Mouse (Mus musculus) hindbrain, embryonic 15.5 days (tissue): ENCODE data around the gene Fignl2. TPM values are rescaled to one million over a fixed set of nuclear protein-coding genes. Genes with fewer than 3 reads are reported as not detected.

Source experiments
- polyA plus RNA-seq: library from polyadenylated mRNA; unstranded; fragments of >200 nt; fragmentation: Nextera tagmentation; extraction: Ambion mirVana; gene quantifications from 2 replicates; pipeline ENCODE4 v1.2.1, GENCODE M21; 2015

Gene Fignl2
- polyA plus RNA-seq, 1 experiment from 2014 or later = 0.10 TPM

Other genes with a start within 250 kb of the Fignl2 start
- 21.0 and 29.2 TPM in 2 replicates for gene Scn8a, start 208.7 kb downstream of the Fignl2 start, polyA plus RNA-seq
- not detected in 2 replicates for gene Gm47841, start 31.2 kb downstream of the Fignl2 start, polyA plus RNA-seq
- not detected in 2 replicates for gene Ankrd33, start 37.2 kb upstream of the Fignl2 start, polyA plus RNA-seq
- 9.5 and 9.6 TPM in 2 replicates for gene Acvrl1, start 50.0 kb upstream of the Fignl2 start, polyA plus RNA-seq
- 21.7 and 24.1 TPM in 2 replicates for gene Acvr1b, start 95.5 kb upstream of the Fignl2 start, polyA plus RNA-seq
- 1.9 and 2.4 TPM in 2 replicates for gene Grasp, start 145.6 kb upstream of the Fignl2 start, polyA plus RNA-seq
- 6.6 and 6.9 TPM in 2 replicates for gene Nr4a1, start 175.7 kb upstream of the Fignl2 start, polyA plus RNA-seq
- 75.5 and 76.5 TPM in 2 replicates for gene Atg101, start 205.7 kb upstream of the Fignl2 start, polyA plus RNA-seq
- 0.31 TPM in 1 of 2 replicates, not detected in the other for gene 6030408B16Rik, start 214.6 kb upstream of the Fignl2 start, polyA plus RNA-seq